Mouse (Mus musculus): Measurements from ENCODE around the gene Rplp2. TPM values are rescaled to one million over a fixed set of nuclear protein-coding genes. Genes with fewer than 3 reads are reported as not detected.
A peak's percentile ranks its signal among the peaks of the same experiment; 100 is the strongest.

Rplp2 gene
- polyA plus RNA-seq, 1 experiment from 2014 or later, result 1,535 TPM

- no peaks in the 10 kb centered on the region for H3K27me3 ChIP-seq (ENCODE audit: control insufficient read depth, insufficient read depth, low read length)
- H3K4me1 ChIP-seq (ENCODE audit: control insufficient read depth, insufficient read depth, low read length), result peaks cover 17% of the 10 kb centered on the region
- no peak overlapping the region for H3K4me3 ChIP-seq (ENCODE audit: low read depth, low read length)
- H3K36me3 ChIP-seq (ENCODE audit: control insufficient read depth, insufficient read depth, low read length), result peaks cover 36% of the 10 kb centered on the region
- H3K9me3 ChIP-seq (ENCODE audit: control insufficient read depth, low read depth, low read length), result no peaks in the 10 kb centered on the region
- ATAC-seq (ENCODE audit: insufficient number of reproducible peaks, insufficient read depth, low FRiP score, low read depth), result no peak
- no peak overlapping the region for H3K9ac ChIP-seq (replicated peaks; ENCODE audit: low read depth, low read length)
- no peak overlapping the region for H3K27ac ChIP-seq (ENCODE audit: low read length)
- no peak overlapping the region for H3K4me2 ChIP-seq (replicated peaks; ENCODE audit: low read depth, low read length)
These were observed 4.8 kb downstream of the Rplp2 start for GRCm38 (mm10) chr7:141451928-141452327.

- WGBS, result 74% methylated on average over 2 of the region's 2 CpGs
- H3K9ac ChIP-seq (replicated peaks; ENCODE audit: low read depth, low read length), result no peak overlapping the region
- H3K4me3 ChIP-seq (ENCODE audit: low read depth, low read length), result no peak overlapping the region
- no peaks in the 10 kb centered on the region for H3K9me3 ChIP-seq (ENCODE audit: control insufficient read depth, low read depth, low read length)
- no peak overlapping the region for H3K27ac ChIP-seq (ENCODE audit: low read length)
- no peaks in the 10 kb centered on the region for H3K27me3 ChIP-seq (ENCODE audit: control insufficient read depth, insufficient read depth, low read length)
- no peak for ATAC-seq (ENCODE audit: insufficient number of reproducible peaks, insufficient read depth, low FRiP score, low read depth)
- H3K4me2 ChIP-seq (replicated peaks; ENCODE audit: low read depth, low read length), result no peak overlapping the region
- peaks cover 11% of the 10 kb centered on the region for H3K4me1 ChIP-seq (ENCODE audit: control insufficient read depth, insufficient read depth, low read length)
- peaks cover 37% of the 10 kb centered on the region for H3K36me3 ChIP-seq (ENCODE audit: control insufficient read depth, insufficient read depth, low read length)
These were observed 6.5 kb downstream of the Rplp2 start for GRCm38 (mm10) chr7:141453636-141454035.

DNA sequence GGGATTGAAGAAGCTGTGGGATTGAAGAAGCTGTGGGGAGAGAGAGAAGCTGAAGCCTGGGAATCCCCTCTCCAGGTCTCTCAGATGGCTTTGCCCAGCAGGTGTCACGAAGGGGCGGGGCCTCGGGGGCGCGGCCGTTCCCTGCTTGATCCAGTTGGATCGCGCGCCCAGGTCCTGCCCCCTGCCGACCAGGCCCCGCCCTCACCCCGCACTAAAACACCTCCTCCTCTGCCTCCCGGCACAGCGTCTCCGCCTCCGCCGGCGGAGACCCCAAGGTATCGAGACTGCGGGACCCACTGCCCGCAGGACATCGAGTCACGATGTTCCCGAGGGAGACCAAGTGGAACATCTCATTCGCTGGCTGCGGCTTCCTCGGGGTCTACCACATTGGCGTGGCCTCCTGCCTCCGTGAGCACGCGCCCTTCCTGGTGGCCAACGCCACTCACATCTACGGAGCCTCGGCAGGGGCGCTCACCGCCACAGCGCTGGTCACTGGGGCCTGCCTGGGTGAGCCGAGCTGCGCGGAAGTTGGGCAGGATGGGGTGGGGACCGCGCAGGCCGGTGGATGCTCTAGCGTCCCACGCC, 7.9 kb downstream of the Rplp2 start, which contains the start of gene Pnpla2:
Pnpla2 (plus strand) TSS at position 232 of the 585 bp plus-strand sequence.
- Histone ChIP-seq H3K27ac (ENCODE audit: low read length) (peak within 1 kb of the TSS; percentile 55; the same call in 1 of the 2 replicates), H3K4me2 (replicated peaks; ENCODE audit: low read depth, low read length) (peak within 1 kb of the TSS; percentile 93), H3K4me1 (ENCODE audit: control insufficient read depth, insufficient read depth, low read length) (peaks cover 8% of the 10 kb centered on the region; the same call in 1 of the 2 replicates), H3K36me3 (ENCODE audit: control insufficient read depth, insufficient read depth, low read length) (peaks cover 27% of the 10 kb centered on the region), H3K9ac (replicated peaks; ENCODE audit: low read depth, low read length) (peak within 1 kb of the TSS; percentile 48), H3K4me3 (ENCODE audit: low read depth, low read length) (peak within 1 kb of the TSS; percentile 74), H3K27me3 (ENCODE audit: control insufficient read depth, insufficient read depth, low read length) (no peaks in the 10 kb centered on the region), H3K9me3 (ENCODE audit: control insufficient read depth, low read depth, low read length) (no peaks in the 10 kb centered on the region)
- peak; percentile 82 for ATAC-seq (ENCODE audit: insufficient number of reproducible peaks, insufficient read depth, low FRiP score, low read depth)
- under 1% methylated on average over 45 of the region's 45 CpGs for WGBS

DNA sequence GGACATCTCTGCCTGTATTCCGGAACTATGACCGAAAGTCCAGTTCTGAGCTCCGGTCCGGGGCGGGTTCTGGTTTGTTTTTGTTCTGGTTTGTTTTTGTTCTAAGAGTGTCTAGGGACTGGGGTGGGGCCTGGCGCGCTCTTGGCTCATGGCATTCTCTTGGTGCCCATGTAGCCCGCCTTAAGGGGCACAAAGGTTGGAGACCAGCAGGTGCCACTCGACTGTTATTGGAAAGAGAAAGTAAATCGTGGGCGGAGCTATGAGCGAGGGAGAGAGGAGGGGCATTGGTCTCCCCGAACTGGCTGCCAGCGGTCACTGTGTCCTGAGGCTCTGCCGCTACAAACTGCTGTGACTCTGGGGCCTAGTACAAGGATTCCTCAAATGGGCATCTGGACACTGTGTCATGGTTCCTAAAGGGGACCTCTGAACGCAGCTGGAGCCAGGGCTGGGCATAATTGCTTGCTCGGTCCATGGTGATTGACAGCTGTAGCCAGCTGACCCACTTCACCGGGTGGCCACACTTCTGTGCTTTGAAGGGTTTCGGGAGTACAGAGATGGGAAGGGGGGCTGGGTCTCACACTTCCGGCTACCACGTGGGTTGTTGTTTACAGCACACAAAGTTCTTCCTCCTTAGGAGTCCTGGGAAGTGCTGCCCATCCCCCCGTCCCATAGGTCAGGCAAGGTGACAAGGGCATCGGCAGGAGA, 8.6 kb downstream of the Rplp2 start:
- Histone ChIP-seq H3K4me1 (ENCODE audit: control insufficient read depth, insufficient read depth, low read length) (peaks cover 12% of the 10 kb centered on the region; the same call in 1 of the 2 replicates), H3K4me3 (ENCODE audit: low read depth, low read length) (peak overlapping the region; percentile 74), H3K9me3 (ENCODE audit: control insufficient read depth, low read depth, low read length) (no peaks in the 10 kb centered on the region), H3K36me3 (ENCODE audit: control insufficient read depth, insufficient read depth, low read length) (peaks cover 20% of the 10 kb centered on the region), H3K4me2 (replicated peaks; ENCODE audit: low read depth, low read length) (peak overlapping the region; percentile 93), H3K9ac (replicated peaks; ENCODE audit: low read depth, low read length) (peak overlapping the region; percentile 48), H3K27me3 (ENCODE audit: control insufficient read depth, insufficient read depth, low read length) (no peaks in the 10 kb centered on the region), H3K27ac (ENCODE audit: low read length) (peak overlapping the region; percentile 55; the same call in 1 of the 2 replicates)
- 2% methylated on average over 23 of the region's 23 CpGs for WGBS
- peak; percentile 24 for ATAC-seq (ENCODE audit: insufficient number of reproducible peaks, insufficient read depth, low FRiP score, low read depth)

- WGBS, result 85% methylated on average over 6 of the region's 6 CpGs
- Histone ChIP-seq H3K36me3 (ENCODE audit: control insufficient read depth, insufficient read depth, low read length) (peaks cover 11% of the 10 kb centered on the region; the same call in 1 of the 2 replicates), H3K9ac (replicated peaks; ENCODE audit: low read depth, low read length) (no peak overlapping the region), H3K27me3 (ENCODE audit: control insufficient read depth, insufficient read depth, low read length) (no peaks in the 10 kb centered on the region), H3K4me2 (replicated peaks; ENCODE audit: low read depth, low read length) (no peak overlapping the region), H3K4me3 (ENCODE audit: low read depth, low read length) (no peak overlapping the region), H3K27ac (ENCODE audit: low read length) (no peak overlapping the region), H3K4me1 (ENCODE audit: control insufficient read depth, insufficient read depth, low read length) (peaks cover 22% of the 10 kb centered on the region), H3K9me3 (ENCODE audit: control insufficient read depth, low read depth, low read length) (no peaks in the 10 kb centered on the region)
- no peak for ATAC-seq (ENCODE audit: insufficient number of reproducible peaks, insufficient read depth, low FRiP score, low read depth)
These were observed 9.6 kb downstream of the Rplp2 start for GRCm38 (mm10) chr7:141456739-141457138.

- Histone ChIP-seq H3K9me3 (ENCODE audit: control insufficient read depth, low read depth, low read length) (no peaks in the 10 kb centered on the region), H3K4me2 (replicated peaks; ENCODE audit: low read depth, low read length) (no peak overlapping the region), H3K36me3 (ENCODE audit: control insufficient read depth, insufficient read depth, low read length) (peaks cover 6% of the 10 kb centered on the region; the same call in 1 of the 2 replicates), H3K4me3 (ENCODE audit: low read depth, low read length) (no peak overlapping the region), H3K4me1 (ENCODE audit: control insufficient read depth, insufficient read depth, low read length) (peaks cover 23% of the 10 kb centered on the region), H3K27ac (ENCODE audit: low read length) (no peak overlapping the region), H3K27me3 (ENCODE audit: control insufficient read depth, insufficient read depth, low read length) (peaks cover 3% of the 10 kb centered on the region; the same call in 1 of the 2 replicates), H3K9ac (replicated peaks; ENCODE audit: low read depth, low read length) (no peak overlapping the region)
- no peak for ATAC-seq (ENCODE audit: insufficient number of reproducible peaks, insufficient read depth, low FRiP score, low read depth)
- 91% methylated on average over 14 of the region's 14 CpGs for WGBS
These were observed 10.1 kb downstream of the Rplp2 start for GRCm38 (mm10) chr7:141457236-141457635.

- ATAC-seq (ENCODE audit: insufficient number of reproducible peaks, insufficient read depth, low FRiP score, low read depth), result no peak
- WGBS, result 72% methylated on average over 15 of the region's 15 CpGs
- no peak overlapping the region for H3K4me3 ChIP-seq (ENCODE audit: low read depth, low read length)
- no peak overlapping the region for H3K27ac ChIP-seq (ENCODE audit: low read length)
- H3K4me1 ChIP-seq (ENCODE audit: control insufficient read depth, insufficient read depth, low read length), result peaks cover 23% of the 10 kb centered on the region
- H3K27me3 ChIP-seq (ENCODE audit: control insufficient read depth, insufficient read depth, low read length), result peaks cover 9% of the 10 kb centered on the region; the same call in 1 of the 2 replicates
- no peak overlapping the region for H3K4me2 ChIP-seq (replicated peaks; ENCODE audit: low read depth, low read length)
- no peak overlapping the region for H3K9ac ChIP-seq (replicated peaks; ENCODE audit: low read depth, low read length)
- peaks cover 6% of the 10 kb centered on the region; the same call in 1 of the 2 replicates for H3K36me3 ChIP-seq (ENCODE audit: control insufficient read depth, insufficient read depth, low read length)
- no peaks in the 10 kb centered on the region for H3K9me3 ChIP-seq (ENCODE audit: control insufficient read depth, low read depth, low read length)
These were observed 11.0 kb downstream of the Rplp2 start for GRCm38 (mm10) chr7:141457986-141458660.

DNA sequence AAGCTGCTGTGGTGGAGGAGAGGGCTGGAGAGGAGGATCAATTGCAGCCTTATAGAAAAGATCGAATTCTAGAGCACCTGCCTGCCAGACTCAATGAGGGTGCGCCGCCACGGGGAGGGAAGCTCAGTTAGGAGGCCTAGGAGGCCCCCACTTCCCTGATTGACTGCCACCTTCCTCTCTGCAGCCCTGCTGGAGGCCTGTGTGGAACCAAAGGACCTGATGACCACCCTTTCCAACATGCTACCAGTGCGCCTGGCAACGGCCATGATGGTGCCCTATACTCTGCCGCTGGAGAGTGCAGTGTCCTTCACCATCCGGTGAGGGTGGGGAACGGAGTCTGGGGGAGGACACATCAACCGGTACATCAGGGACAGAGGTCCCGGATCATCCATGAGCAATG, 11.5 kb downstream of the Rplp2 start:
- Histone ChIP-seq H3K4me1 (ENCODE audit: control insufficient read depth, insufficient read depth, low read length) (peaks cover 23% of the 10 kb centered on the region), H3K4me3 (ENCODE audit: low read depth, low read length) (no peak overlapping the region), H3K36me3 (ENCODE audit: control insufficient read depth, insufficient read depth, low read length) (peaks cover 6% of the 10 kb centered on the region; the same call in 1 of the 2 replicates), H3K9me3 (ENCODE audit: control insufficient read depth, low read depth, low read length) (no peaks in the 10 kb centered on the region), H3K27me3 (ENCODE audit: control insufficient read depth, insufficient read depth, low read length) (peaks cover 12% of the 10 kb centered on the region; the same call in 1 of the 2 replicates), H3K27ac (ENCODE audit: low read length) (no peak overlapping the region), H3K9ac (replicated peaks; ENCODE audit: low read depth, low read length) (no peak overlapping the region), H3K4me2 (replicated peaks; ENCODE audit: low read depth, low read length) (no peak overlapping the region)
- ATAC-seq (ENCODE audit: insufficient number of reproducible peaks, insufficient read depth, low FRiP score, low read depth), result no peak
- WGBS, result 89% methylated on average over 11 of the region's 11 CpGs

All from stomach, embryonic 14.5 days (tissue).